Comparison of ENCODE assay signal across 13 mouse cellular contexts in the genomic region with DNA sequence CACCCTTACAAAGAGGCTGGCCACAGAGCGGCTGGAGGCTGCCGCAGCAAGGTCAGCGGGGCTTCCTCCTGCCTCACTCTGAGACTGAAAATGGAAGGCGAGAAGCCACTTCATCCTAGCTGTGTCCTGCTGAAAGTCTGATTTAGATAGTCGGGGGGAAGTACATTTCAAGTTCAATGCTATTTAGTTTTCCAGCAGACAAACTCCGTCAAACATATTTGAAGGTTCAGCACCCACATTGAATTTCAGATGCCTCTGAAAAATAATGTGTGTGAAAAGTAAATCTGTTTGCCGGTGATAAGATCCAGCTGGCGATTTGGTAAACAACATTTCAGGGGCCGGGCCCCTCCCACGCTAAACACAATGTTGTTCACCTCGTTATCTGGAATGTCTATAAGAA. TPM values are rescaled to one million over a fixed set of nuclear protein-coding genes. Genes with fewer than 3 reads are reported as not detected.
DNase-seq lines count a peak whose midpoint lies in the region; ATAC-seq and TF ChIP-seq lines count a peak whose summit lies in the region.
"Had no signal": no experiment of that assay in that cellular context is flagged by ENCODE, and none has a peak within 500 bp of the region (broad histone marks: within the 10 kb centered on the region; RNA-seq: fewer than 3 reads in every experiment).

No protein-coding gene starts in this region.

- no peaks in the 10 kb centered on the region for H3K9me3 ChIP-seq in heart, embryonic 13.5 days
- H3K9me3 ChIP-seq in stomach, embryonic 16.5 days (replicated peaks; ENCODE audit: control insufficient read depth, low read length) = no peaks in the 10 kb centered on the region
- no peaks in the 10 kb centered on the region for H3K9me3 ChIP-seq in stomach, postnatal 0 days (ENCODE audit: control insufficient read depth, low read length)

- 18% methylated on average over 11 of the region's 11 CpGs for WGBS in heart, embryonic 13.5 days
- 8% methylated on average over 11 of the region's 11 CpGs for WGBS in stomach, embryonic 16.5 days
- WGBS in stomach, postnatal 0 days = 8% methylated on average over 11 of the region's 11 CpGs

- peak overlapping the region; percentile 45 for H3K4me2 ChIP-seq in heart, embryonic 13.5 days
- peak overlapping the region; percentile 28 for H3K4me2 ChIP-seq in stomach, embryonic 16.5 days (ENCODE audit: low read depth, low read length)
- no peak overlapping the region for H3K4me2 ChIP-seq in stomach, postnatal 0 days (replicated peaks; ENCODE audit: low read depth)

- no peak overlapping the region for H3K4me3 ChIP-seq in heart, embryonic 13.5 days
- no peak overlapping the region for H3K4me3 ChIP-seq in stomach, embryonic 16.5 days (replicated peaks; ENCODE audit: low read length)
- H3K4me3 ChIP-seq in stomach, postnatal 0 days (ENCODE audit: low read depth, low read length) = no peak overlapping the region

- TF ChIP-seq EP300 in stomach, postnatal 0 days (optimal IDR thresholded peaks at IDR 0.05) = no peak

- no peak for TF ChIP-seq CTCF in stomach, postnatal 0 days (IDR thresholded peaks at IDR 0.05; ENCODE audit: low read depth)

- no peak overlapping the region for H3K27ac ChIP-seq in heart, embryonic 13.5 days (replicated peaks)
- H3K27ac ChIP-seq in stomach, embryonic 16.5 days (ENCODE audit: low read length) = no peak overlapping the region
- H3K27ac ChIP-seq in stomach, postnatal 0 days (replicated peaks) = no peak overlapping the region

- peaks cover 4% of the 10 kb centered on the region; the same call in 1 of the 2 replicates for H3K4me1 ChIP-seq in heart, embryonic 13.5 days
- H3K4me1 ChIP-seq in stomach, embryonic 16.5 days (ENCODE audit: control insufficient read depth, insufficient read depth, low read length) = 0 out of 2 replicates have a peak, but pooled peaks cover 4% of the 10 kb centered on the region
- H3K4me1 ChIP-seq in stomach, postnatal 0 days (replicated peaks; ENCODE audit: control insufficient read depth, insufficient read depth) = no peaks in the 10 kb centered on the region

- ATAC-seq in heart, embryonic 13.5 days (ENCODE audit: extremely low read depth, insufficient number of reproducible peaks, low FRiP score, low TSS enrichment) = no peak
- ATAC-seq in stomach, embryonic 16.5 days (ENCODE audit: insufficient read depth, low FRiP score) = no peak
- no peak for ATAC-seq in stomach, postnatal 0 days (ENCODE audit: low FRiP score, low TSS enrichment)
- ATAC-seq: CD4-positive, CD25-positive, alpha-beta regulatory T cell, adult 4 months; liver, postnatal 0 days had no signal

- DNase-seq in heart, postnatal 25 days (ENCODE audit: low spot score) = no peak
- DNase-seq in kidney, postnatal 10 days = peak; percentile 47
- DNase-seq in kidney, adult 18-20 months = no peak
- no peak for DNase-seq in stomach, postnatal 0 days (ENCODE audit: low spot score)
- no peak for DNase-seq in left cerebral cortex, adult 18-20 months (ENCODE audit: low spot score in 2 of 2)
- no peak for DNase-seq in adrenal gland, postnatal 4 days (ENCODE audit: low spot score in 2 of 2)
- DNase-seq: cerebellum, postnatal 36 days; heart, postnatal 4 days; liver, postnatal 0 days; spleen, adult 18-20 months had no signal

- intact Hi-C loops in heart, postnatal 25 days (cut with DNase I) = loop anchor here (5.0 kb wide), 1 partner anchor 644 kb away; no protein-coding TSS in a partner anchor

- H3K9ac ChIP-seq in heart, embryonic 13.5 days = no peak overlapping the region
- H3K9ac ChIP-seq in stomach, embryonic 16.5 days (ENCODE audit: low read length) = no peak overlapping the region; the same call in 1 of the 2 replicates
- no peak overlapping the region for H3K9ac ChIP-seq in stomach, postnatal 0 days (ENCODE audit: low read length)
- H3K9ac ChIP-seq: liver, postnatal 0 days had no signal

- no peaks in the 10 kb centered on the region for H3K27me3 ChIP-seq in heart, embryonic 13.5 days (replicated peaks)
- H3K27me3 ChIP-seq in stomach, embryonic 16.5 days (ENCODE audit: control insufficient read depth, insufficient read depth, low read length) = no peaks in the 10 kb centered on the region
- no peaks in the 10 kb centered on the region for H3K27me3 ChIP-seq in stomach, postnatal 0 days (ENCODE audit: control insufficient read depth, insufficient read depth, low read length)

- no peaks in the 10 kb centered on the region for H3K36me3 ChIP-seq in heart, embryonic 13.5 days
- H3K36me3 ChIP-seq in stomach, embryonic 16.5 days (ENCODE audit: control insufficient read depth, insufficient read depth, low read length) = no peaks in the 10 kb centered on the region
- no peaks in the 10 kb centered on the region for H3K36me3 ChIP-seq in stomach, postnatal 0 days (ENCODE audit: control insufficient read depth, insufficient read depth, low read length)

RNA-seq across cellular contexts. Expression of gene Tmem18, which starts 22.8 kb away (rescaled TPM):
- 12.8 and 13.1 TPM in 2 replicates for polyA plus RNA-seq in heart, embryonic 13.5 days (2015; fragmentation: Nextera tagmentation; extraction: Ambion mirVana)
- total RNA-seq in heart, postnatal 25 days (2021) = 10 to 100 TPM; 10.4 to 10.8 TPM
- 28.7 and 29.7 TPM in 2 replicates for polyA plus RNA-seq in stomach, embryonic 16.5 days (2015; fragmentation: Nextera tagmentation; extraction: Ambion mirVana)
- polyA plus RNA-seq in stomach, postnatal 0 days (2015; fragmentation: Nextera tagmentation; extraction: Ambion mirVana) = 18.4 and 19.1 TPM in 2 replicates
- 10 to 100 TPM; 30.0 to 33.8 TPM for total RNA-seq in left cerebral cortex, adult 18-20 months (2021)
- total RNA-seq in adrenal gland, postnatal 4 days (2021) = 10 to 100 TPM; 30.1 to 31.0 TPM
